29 mouse cellular contexts compared by ENCODE assay signal in the genomic region with DNA sequence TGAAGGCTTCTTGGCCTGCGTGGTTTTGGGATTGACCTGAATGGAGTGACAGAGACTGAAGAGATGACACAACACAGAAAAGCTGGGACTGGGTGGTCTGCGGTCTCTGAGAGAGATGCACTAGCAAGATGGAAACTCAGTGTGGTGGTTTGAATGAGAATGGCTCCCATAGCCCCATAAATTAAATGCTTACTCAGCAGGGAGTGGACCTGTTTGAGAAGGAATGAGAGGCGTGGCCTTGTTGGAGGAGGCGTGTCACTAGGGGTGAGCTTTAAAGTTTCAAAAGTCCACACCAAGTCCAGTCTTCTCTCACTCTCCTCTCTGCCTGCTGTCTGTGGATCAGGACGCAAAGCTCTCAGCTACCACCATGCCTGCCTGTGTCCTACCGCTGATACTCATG. TPM values are rescaled to one million over a fixed set of nuclear protein-coding genes. Genes with fewer than 3 reads are reported as not detected.
DNase-seq lines count a peak whose midpoint lies in the region; TF ChIP-seq lines count a peak whose summit lies in the region.
"Had no signal": no experiment of that assay in that cellular context is flagged by ENCODE, and none has a peak within 500 bp of the region (broad histone marks: within the 10 kb centered on the region; RNA-seq: fewer than 3 reads in every experiment).

No protein-coding gene starts in this region.

- H3K27me3 ChIP-seq in heart, adult 2 months (ENCODE audit: control insufficient read depth, insufficient read depth, low read length): no peaks in the 10 kb centered on the region
- H3K27me3 ChIP-seq: CH12.LX; embryonic facial prominence, embryonic 12.5 days; forebrain, embryonic 13.5 days; forebrain, embryonic 15.5 days had no signal

- TF ChIP-seq CTCF in heart, adult 2 months (IDR thresholded peaks at IDR 0.05): no peak

- H3K4me1 ChIP-seq in heart, adult 2 months (ENCODE audit: control insufficient read depth, insufficient read depth, low read length): no peaks in the 10 kb centered on the region
- peaks cover 6 to 7% of the 10 kb centered on the region in 2 experiments; a peak in 3 of 4 replicates for H3K4me1 ChIP-seq in ES-E14 (ENCODE audit: control insufficient read depth in 2 of 2, insufficient read depth in 2 of 2, low read length in 2 of 2, poor library complexity in 1 of 2)
- H3K4me1 ChIP-seq: embryonic facial prominence, embryonic 12.5 days had no signal

- no peak for TF ChIP-seq POLR2A in heart, adult 2 months (IDR thresholded peaks at IDR 0.05; ENCODE audit: insufficient read depth, low read depth, low read length)

- WGBS in heart, adult 2 months: 97% methylated on average over 6 of the region's 6 CpGs

- intact Hi-C loops in heart, adult 2 months (cut with DNase I): loop anchor here (5.0 kb wide), 1 partner anchor 40 kb away; no protein-coding TSS in a partner anchor

- H3K36me3 ChIP-seq in heart, adult 2 months (ENCODE audit: control insufficient read depth, insufficient read depth, low read length): no peaks in the 10 kb centered on the region
- H3K36me3 ChIP-seq in ES-E14 (ENCODE audit: control insufficient read depth, insufficient read depth, low read length, poor library complexity, severe bottlenecking): no peaks in the 10 kb centered on the region
- H3K36me3 ChIP-seq: embryonic facial prominence, embryonic 10.5 days; embryonic facial prominence, embryonic 12.5 days; forebrain, embryonic 15.5 days had no signal

- no peak overlapping the region for H3K9ac ChIP-seq in heart, adult 2 months (ENCODE audit: low read depth, low read length)
- no peak overlapping the region for H3K9ac ChIP-seq in ES-E14 (ENCODE audit: insufficient read depth, low read depth, low read length, poor library complexity, severe bottlenecking)
- H3K9ac ChIP-seq: embryonic facial prominence, embryonic 12.5 days; forebrain, embryonic 13.5 days; forebrain, embryonic 15.5 days; forebrain, postnatal 0 days had no signal

- H3K4me3 ChIP-seq in heart, adult 2 months: no peak overlapping the region
- no peak overlapping the region for H3K4me3 ChIP-seq in ES-E14 (ENCODE audit: insufficient read depth in 1 of 2, low read depth in 1 of 2, low read length in 2 of 2, poor library complexity in 1 of 2, severe bottlenecking in 1 of 2)
- H3K4me3 ChIP-seq: embryonic facial prominence, embryonic 10.5 days; embryonic facial prominence, embryonic 12.5 days; forebrain, embryonic 13.5 days; forebrain, embryonic 15.5 days had no signal

- H3K9me3 ChIP-seq in ES-E14 (ENCODE audit: control insufficient read depth, insufficient read depth, low read depth, low read length): no peaks in the 10 kb centered on the region
- H3K9me3 ChIP-seq: embryonic facial prominence, embryonic 10.5 days; embryonic facial prominence, embryonic 12.5 days; forebrain, embryonic 13.5 days; forebrain, embryonic 15.5 days had no signal

- no peaks in the 10 kb centered on the region for H3K79me2 ChIP-seq in heart, adult 2 months (replicated peaks; ENCODE audit: control insufficient read depth, insufficient read depth, low read length)

- DNase-seq in heart, adult 11 months: peak; percentile 55
- no peak for DNase-seq in heart, adult 2 months
- DNase-seq in ES-E14 (ENCODE audit: low read depth, low spot score) (no peak), R1 (ENCODE audit: low read depth, low spot score) (peak; percentile 44)
- no peak for DNase-seq in adrenal gland, postnatal 25 days
- no peak for DNase-seq in testis, postnatal 10 days (ENCODE audit: low spot score)
- DNase-seq: adrenal gland, adult 8-10 months; adrenal gland, postnatal 14 days; B cell, adult 2 months; cerebellum, adult 11 months; cerebellum, adult 18-20 months; cerebellum, adult 8-10 months; cerebellum, adult 9-11 months; cerebellum, postnatal 14 days; cerebellum, postnatal 36 days; forebrain, postnatal 0 days had no signal

- in situ Hi-C loops in ES-E14 (cut with MboI; ENCODE audit: low sequenced_read_pairs in 2 of 2, unreplicated experiment in 2 of 2): no loop called here

- no peak overlapping the region for H3K27ac ChIP-seq in heart, adult 2 months
- no peak overlapping the region for H3K27ac ChIP-seq in ES-E14 (ENCODE audit: insufficient read depth, low read depth, low read length, poor library complexity, severe bottlenecking)
- H3K27ac ChIP-seq: embryonic facial prominence, embryonic 10.5 days; embryonic facial prominence, embryonic 12.5 days; forebrain, embryonic 13.5 days; forebrain, embryonic 15.5 days had no signal

- TF ChIP-seq EP300 in heart, adult 2 months (IDR thresholded peaks at IDR 0.05; ENCODE audit: insufficient read depth, low read depth, low read length): no peak

TF ChIP-seq in ES-E14, 5 proteins besides CTCF, POLR2A, EP300 and RAD21:
- TF ChIP-seq ZC3H11A (IDR thresholded peaks at IDR 0.05; ENCODE audit: borderline replicate concordance, low read depth, low read length) (no peak), MAFK (IDR thresholded peaks at IDR 0.05; ENCODE audit: insufficient read depth, low read depth, low read length) (peak; percentile 92)

RNA-seq across cellular contexts. Expression of a gene that starts 1.8 kb away (rescaled TPM):
- not detected for total RNA-seq in heart, adult 2 months (2021)
- 0.12 and 0.23 TPM in 2 replicates for polyA plus RNA-seq in heart, adult 2 months (2012; rRNA removed)
- 0.26 and 0.45 TPM in 2 replicates for total RNA-seq in ES-E14 (2012; rRNA removed)
- total RNA-seq in adrenal gland, postnatal 25 days (2021): not detected in 2 replicates
- total RNA-seq: adrenal gland, adult 18-20 months; adrenal gland, adult 8-10 months; adrenal gland, postnatal 14 days; adrenal gland, postnatal 4 days; CH12.LX had no signal
- polyA plus RNA-seq: activated CD4-positive, CD25-positive, alpha-beta regulatory T cell, adult 4 months; brain, embryonic 14.5 days; CD4-positive, CD25-positive, alpha-beta regulatory T cell, adult 4 months; cortical plate, adult 2 months; embryonic facial prominence, embryonic 10.5 days; embryonic facial prominence, embryonic 14.5 days; forebrain, embryonic 11.5 days; forebrain, embryonic 13.5 days; forebrain, embryonic 15.5 days; forebrain, postnatal 0 days had no signal

RNA-seq across cellular contexts. Expression of a gene that starts 25.7 kb away (rescaled TPM):
- 10 to 100 TPM; 21.7 to 25.6 TPM for total RNA-seq in heart, adult 2 months (2021)
- polyA plus RNA-seq in heart, adult 2 months (2012; rRNA removed): 6.0 and 13.6 TPM in 2 replicates
- 24.2 and 27.4 TPM in 2 replicates for total RNA-seq in ES-E14 (2012; rRNA removed)
- 28.3 and 30.3 TPM in 2 replicates for total RNA-seq in adrenal gland, postnatal 25 days (2021)

RNA-seq across cellular contexts. Expression of a gene that starts 47.2 kb away (rescaled TPM):
- total RNA-seq in heart, adult 2 months (2021): 10 to 100 TPM; 73.3 to 80.4 TPM
- polyA plus RNA-seq in heart, adult 2 months (2012; rRNA removed): 46.3 and 86.1 TPM in 2 replicates
- total RNA-seq in ES-E14 (2012; rRNA removed): 143 and 195 TPM in 2 replicates
- total RNA-seq in adrenal gland, postnatal 25 days (2021): 139 and 149 TPM in 2 replicates

Comparison
In these comparisons a context has a peak if more than half of its experiments do, and no peak if none do; other contexts are left out.
1. DNase-seq: peak in heart, adult 11 months (single experiment) and R1 (single experiment); none in heart, adult 2 months (0 of 2), ES-E14 (single experiment), adrenal gland, postnatal 25 days (single experiment) and testis, postnatal 10 days (single experiment).